Mouse (Mus musculus) central nervous system, embryonic 14 days (tissue): ENCODE measurements around the gene Ash1l. TPM values are rescaled to one million over a fixed set of nuclear protein-coding genes. Genes with fewer than 3 reads are reported as not detected.

Experiments used
- polyA plus RNA-seq: library from polyadenylated mRNA; depleted of rRNA; stranded (reverse); fragments of >200 nt; gene quantifications from 2 replicates; pipeline ENCODE4 v1.2.3, GENCODE M21; 2012; rRNA removed

Ash1l gene
- polyA plus RNA-seq = 21.4 and 21.5 TPM in 2 replicates

GRCm38 (mm10) chr3:88950576-88951326 is at the start of gene Ash1l, which contains the start of gene Dap3:
Gene Ash1l (plus strand): TSS chr3:88950622.
Gene Dap3 (minus strand): TSS chr3:88951181.

GRCm38 (mm10) chr3:88913511-88914383 is 36.7 kb upstream of the Ash1l start, which contains the start of gene Msto1:
Gene Msto1 (minus strand): TSS chr3:88913999.

GRCm38 (mm10) chr3:89093175-89093574 is 142.8 kb downstream of the Ash1l start, which contains the start of gene Rusc1:
Gene Rusc1 (minus strand): TSS chr3:89093311.

GRCm38 (mm10) chr3:89100811-89101210 is 150.4 kb downstream of the Ash1l start, which contains the start of gene Gm43738:
Gene Gm43738 (minus strand): TSS chr3:89101099.

GRCm38 (mm10) chr3:89101812-89102494 is 151.5 kb downstream of the Ash1l start, which contains the start of gene Fdps:
Gene Fdps (minus strand): TSS chr3:89101959.

Other genes with a start within 250 kb of the Ash1l start
- 49.9 and 50.2 TPM in 2 replicates for gene Rit1, start 233.8 kb upstream of the Ash1l start, polyA plus RNA-seq
- 137 and 174 TPM in 2 replicates for gene Syt11, start 175.5 kb upstream of the Ash1l start, polyA plus RNA-seq
- gene Gon4l, start 115.4 kb upstream of the Ash1l start, polyA plus RNA-seq = 32.4 and 34.1 TPM in 2 replicates
- gene Msto1, start 36.6 kb upstream of the Ash1l start, polyA plus RNA-seq = 52.3 and 54.1 TPM in 2 replicates
- 101 and 109 TPM in 2 replicates for gene Dap3, start 559 bp downstream of the Ash1l start, polyA plus RNA-seq
- 108 and 121 TPM in 2 replicates for gene Rusc1, start 142.7 kb downstream of the Ash1l start, polyA plus RNA-seq
- 0.04 TPM in 1 of 2 replicates, not detected in the other for gene Gm43738, start 150.5 kb downstream of the Ash1l start, polyA plus RNA-seq
- 171 and 173 TPM in 2 replicates for gene Fdps, start 151.3 kb downstream of the Ash1l start, polyA plus RNA-seq
- 0.16 and 0.20 TPM in 2 replicates for gene Pklr, start 185.5 kb downstream of the Ash1l start, polyA plus RNA-seq
- 39.0 and 45.4 TPM in 2 replicates for gene Hcn3, start 209.6 kb downstream of the Ash1l start, polyA plus RNA-seq
- 134 and 139 TPM in 2 replicates for gene Clk2, start 214.2 kb downstream of the Ash1l start, polyA plus RNA-seq
- gene Scamp3, start 226.9 kb downstream of the Ash1l start, polyA plus RNA-seq = 126 and 132 TPM in 2 replicates
- 73.1 and 87.3 TPM in 2 replicates for gene Fam189b, start 232.5 kb downstream of the Ash1l start, polyA plus RNA-seq